Mouse (Mus musculus): ENCODE measurements at regions not wholly inside any gene's neighbourhood (a gene's known extent, or its start where the extent isn't known, plus 50 kb on each side); places are given as distances from the start of the nearest gene placed in this dataset.
"Not testable (repeated sequence)": the region's sequence is repeated elsewhere in the genome, so short reads cannot be mapped to it uniquely, and the experiment has no call there.

DNA sequence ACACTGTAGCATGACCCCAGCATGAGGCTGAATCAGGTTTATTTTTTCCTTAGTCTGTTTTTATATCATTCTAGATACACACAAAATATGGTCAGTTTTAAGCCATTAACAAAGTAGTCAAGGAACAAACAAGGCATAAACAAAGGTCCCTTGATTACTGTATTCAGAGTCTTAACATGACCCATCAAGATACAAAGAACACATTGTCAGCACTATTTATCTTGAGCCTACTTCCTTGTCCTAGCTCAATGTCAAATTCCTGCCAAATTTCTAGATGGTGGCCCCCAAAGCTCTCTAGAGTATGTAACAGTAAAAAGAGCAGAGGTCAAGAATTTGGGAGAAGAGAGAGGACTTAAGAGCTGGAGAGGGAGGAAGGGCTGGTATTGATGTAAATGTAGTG is 79.9 kb upstream of the Thpo start:
- Histone ChIP-seq H3K36me3 (ENCODE audit: insufficient read depth, low read length) (no peaks in the 10 kb centered on the region), H3K27me3 (replicated peaks; ENCODE audit: insufficient read depth, low read length) (no peaks in the 10 kb centered on the region), H3K27ac (ENCODE audit: low read length) (no peak overlapping the region), H3K4me1 (ENCODE audit: insufficient read depth, low read depth, low read length) (no peaks in the 10 kb centered on the region), H3K9ac (replicated peaks; ENCODE audit: low read depth) (no peak overlapping the region), H3K9me3 (ENCODE audit: low read length) (no peaks in the 10 kb centered on the region), H3K4me2 (replicated peaks; ENCODE audit: low read depth, low read length) (no peak overlapping the region), H3K4me3 (ENCODE audit: low read depth, low read length) (no peak overlapping the region)
- ATAC-seq (no peak), DNase-seq (ENCODE audit: low spot score) (no peak)
- no peak for TF ChIP-seq CTCF (IDR thresholded peaks at IDR 0.05)
- TF ChIP-seq EP300 (IDR thresholded peaks at IDR 0.05) = no peak

DNA sequence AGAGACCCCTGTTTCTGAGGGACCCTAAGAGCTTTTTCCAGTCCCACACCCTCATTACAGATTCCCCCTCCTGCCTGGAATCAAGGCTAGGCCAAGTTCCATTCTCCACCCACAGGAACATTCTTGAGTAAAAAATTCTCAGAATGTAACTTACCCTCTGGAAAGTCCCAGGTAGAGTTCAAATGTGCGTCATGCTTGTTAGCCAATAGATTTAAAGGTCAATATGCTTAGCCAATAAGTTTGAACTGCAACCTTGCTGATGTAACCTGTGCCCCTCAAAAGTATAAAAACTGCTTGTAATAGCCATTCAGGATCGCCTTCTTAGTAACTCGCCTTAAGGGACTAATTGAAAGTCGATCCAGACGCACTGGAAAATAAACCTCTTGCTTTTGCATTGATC is 77.7 kb upstream of the Thpo start:
- H3K4me1 ChIP-seq (ENCODE audit: insufficient read depth, low read depth, low read length); H3K4me2 ChIP-seq (replicated peaks; ENCODE audit: low read depth, low read length); H3K27ac ChIP-seq (ENCODE audit: low read length); H3K27me3 ChIP-seq (replicated peaks; ENCODE audit: insufficient read depth, low read length); ATAC-seq; H3K9me3 ChIP-seq (ENCODE audit: low read length); DNase-seq (ENCODE audit: low spot score); H3K9ac ChIP-seq (replicated peaks; ENCODE audit: low read depth); H3K4me3 ChIP-seq (ENCODE audit: low read depth, low read length); H3K36me3 ChIP-seq (ENCODE audit: insufficient read depth, low read length): not testable (repeated sequence)
- WGBS = 82% methylated on average over 5 of the region's 5 CpGs

DNA sequence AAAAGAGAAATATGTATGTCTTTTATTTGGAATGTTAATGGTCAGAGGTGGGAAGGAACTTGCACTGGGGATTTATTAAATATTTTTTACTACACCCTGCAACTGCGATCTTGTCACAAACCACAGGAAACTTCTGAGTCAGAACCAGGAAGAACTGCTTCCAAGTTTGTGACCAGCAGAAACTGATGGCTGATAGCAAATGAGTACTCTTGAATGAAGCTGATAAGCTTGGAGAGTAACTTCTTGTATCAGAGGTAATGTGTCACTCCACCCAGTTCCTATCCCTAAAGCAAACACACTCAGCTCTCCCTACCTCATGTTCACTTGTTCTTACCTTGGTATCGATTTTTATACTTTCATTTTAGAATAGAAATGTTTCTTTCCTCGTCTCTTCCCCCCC is 76.0 kb upstream of the Thpo start:
- TF ChIP-seq CTCF (IDR thresholded peaks at IDR 0.05) (no peak), EP300 (IDR thresholded peaks at IDR 0.05) (no peak)
- DNase-seq (ENCODE audit: low spot score) (no peak), ATAC-seq (no peak)
- H3K4me1 ChIP-seq (ENCODE audit: insufficient read depth, low read depth, low read length) = no peaks in the 10 kb centered on the region
- H3K9me3 ChIP-seq (ENCODE audit: low read length) = no peaks in the 10 kb centered on the region
- no peak overlapping the region for H3K9ac ChIP-seq (replicated peaks; ENCODE audit: low read depth)
- no peak overlapping the region for H3K4me2 ChIP-seq (replicated peaks; ENCODE audit: low read depth, low read length)
- H3K4me3 ChIP-seq (ENCODE audit: low read depth, low read length) = no peak overlapping the region
- no peak overlapping the region for H3K27ac ChIP-seq (ENCODE audit: low read length)
- WGBS = 64% methylated on average over 3 of the region's 3 CpGs
- no peaks in the 10 kb centered on the region for H3K27me3 ChIP-seq (replicated peaks; ENCODE audit: insufficient read depth, low read length)
- H3K36me3 ChIP-seq (ENCODE audit: insufficient read depth, low read length) = no peaks in the 10 kb centered on the region

DNA sequence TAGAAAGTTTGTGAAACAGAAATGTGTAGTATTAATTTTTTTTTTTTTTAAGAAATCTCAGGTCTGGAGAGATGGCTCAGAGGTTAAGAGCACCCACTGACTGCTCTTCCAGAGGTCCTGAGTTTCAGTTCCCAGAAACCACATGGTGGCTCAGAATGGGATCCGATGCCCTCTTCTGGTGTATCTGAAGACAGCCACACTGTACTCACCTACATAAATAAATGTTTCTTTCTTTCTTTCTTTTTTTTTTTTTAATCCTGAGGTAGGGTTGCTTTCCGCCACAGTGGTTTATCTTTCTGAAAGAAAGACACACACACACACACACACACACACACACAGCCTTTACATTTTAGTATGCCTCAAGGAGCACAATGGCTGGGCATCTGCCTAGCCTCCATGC is 74.0 kb upstream of the Thpo start:
- Histone ChIP-seq H3K9me3 (ENCODE audit: low read length) (no peaks in the 10 kb centered on the region), H3K4me1 (ENCODE audit: insufficient read depth, low read depth, low read length) (no peaks in the 10 kb centered on the region), H3K27ac (ENCODE audit: low read length) (no peak overlapping the region), H3K4me2 (replicated peaks; ENCODE audit: low read depth, low read length) (no peak overlapping the region), H3K9ac (replicated peaks; ENCODE audit: low read depth) (no peak overlapping the region), H3K36me3 (ENCODE audit: insufficient read depth, low read length) (no peaks in the 10 kb centered on the region), H3K27me3 (replicated peaks; ENCODE audit: insufficient read depth, low read length) (no peaks in the 10 kb centered on the region), H3K4me3 (ENCODE audit: low read depth, low read length) (no peak overlapping the region)
- DNase-seq (ENCODE audit: low spot score) (no peak), ATAC-seq (no peak)
- TF ChIP-seq EP300 (IDR thresholded peaks at IDR 0.05) (no peak), CTCF (IDR thresholded peaks at IDR 0.05) (peak; percentile 25; the same call in 1 of the 2 replicates)
- 84% methylated on average over 2 of the region's 2 CpGs for WGBS

DNA sequence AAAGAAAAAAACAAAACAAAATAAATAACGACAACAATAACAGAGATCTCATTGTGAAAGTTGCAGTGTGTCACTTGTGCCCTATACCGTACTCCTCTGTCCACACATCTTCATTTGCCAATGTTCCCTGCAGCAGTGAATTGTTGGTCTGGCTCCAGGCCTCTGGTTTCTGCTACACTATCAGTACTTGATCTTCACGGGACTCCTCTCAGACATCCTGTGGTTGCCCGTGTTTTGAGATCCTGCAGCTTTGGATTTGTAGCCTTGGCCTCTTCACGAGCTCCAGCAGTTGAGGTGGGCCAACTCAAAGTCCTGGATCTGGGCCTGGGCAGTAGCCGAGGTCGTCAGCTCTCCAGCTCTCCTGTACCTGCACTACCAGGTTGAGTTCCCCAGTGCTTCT is 72.4 kb upstream of the Thpo start:
- TF ChIP-seq CTCF (IDR thresholded peaks at IDR 0.05) = no peak
- no peak for TF ChIP-seq EP300 (IDR thresholded peaks at IDR 0.05)
- Histone ChIP-seq H3K4me1 (ENCODE audit: insufficient read depth, low read depth, low read length) (0 out of 2 replicates have a peak, but pooled peaks cover 4% of the 10 kb centered on the region), H3K4me3 (ENCODE audit: low read depth, low read length) (no peak overlapping the region), H3K36me3 (ENCODE audit: insufficient read depth, low read length) (no peaks in the 10 kb centered on the region), H3K9ac (replicated peaks; ENCODE audit: low read depth) (no peak overlapping the region), H3K4me2 (replicated peaks; ENCODE audit: low read depth, low read length) (no peak overlapping the region), H3K27me3 (replicated peaks; ENCODE audit: insufficient read depth, low read length) (no peaks in the 10 kb centered on the region), H3K27ac (ENCODE audit: low read length) (no peak overlapping the region), H3K9me3 (ENCODE audit: low read length) (no peaks in the 10 kb centered on the region)
- ATAC-seq (no peak), DNase-seq (ENCODE audit: low spot score) (no peak)
- WGBS = 74% methylated on average over 7 of the region's 7 CpGs

DNA sequence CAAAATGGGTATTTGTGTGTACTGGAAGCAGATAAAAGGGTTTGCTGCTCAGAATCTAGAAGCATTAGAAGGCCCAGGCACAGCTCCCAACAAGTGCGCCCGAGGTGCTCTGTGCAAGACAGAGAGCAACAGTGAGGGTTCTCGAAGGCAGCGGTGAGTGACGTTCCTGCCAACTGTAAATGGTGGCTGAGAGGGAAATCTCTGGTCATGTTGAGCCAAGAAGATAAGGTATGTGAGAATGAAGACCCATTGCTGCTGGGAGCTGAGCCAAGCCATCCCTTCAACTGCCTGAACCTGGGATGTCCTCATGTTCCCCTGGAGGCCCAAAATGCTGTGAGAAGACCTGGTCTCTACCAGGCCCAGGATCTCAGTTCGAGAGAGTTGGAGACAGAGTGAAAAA is 71.5 kb upstream of the Thpo start:
- WGBS = 53% methylated on average over 6 of the region's 6 CpGs
- ATAC-seq (no peak), DNase-seq (ENCODE audit: low spot score) (no peak)

DNA sequence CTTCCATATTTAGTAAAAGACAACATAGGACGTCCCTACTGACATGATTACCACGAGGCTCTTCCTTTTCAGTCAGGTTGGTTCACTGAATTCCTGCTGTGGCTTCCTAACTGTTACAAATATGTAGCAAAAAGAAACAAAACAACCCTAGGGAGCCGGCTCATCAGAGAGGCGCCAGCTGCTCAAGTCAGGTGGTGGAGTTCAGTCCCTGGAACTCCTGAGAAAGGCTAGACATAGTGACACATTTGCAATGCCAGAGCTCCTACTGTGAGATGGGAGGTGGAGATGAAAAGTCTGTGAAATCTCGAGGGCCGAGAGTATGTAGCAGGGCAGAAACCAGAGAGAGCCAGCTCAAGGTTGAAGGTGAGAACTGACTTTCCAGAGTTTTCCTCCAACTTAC is 70.8 kb upstream of the Thpo start:
- no peaks in the 10 kb centered on the region for H3K27me3 ChIP-seq (replicated peaks; ENCODE audit: insufficient read depth, low read length)
- DNase-seq (ENCODE audit: low spot score) = peak; percentile 7
- 0 out of 2 replicates have a peak, but pooled peaks cover 4% of the 10 kb centered on the region for H3K4me1 ChIP-seq (ENCODE audit: insufficient read depth, low read depth, low read length)
- H3K27ac ChIP-seq (ENCODE audit: low read length) = no peak overlapping the region
- H3K9me3 ChIP-seq (ENCODE audit: low read length) = no peaks in the 10 kb centered on the region
- H3K4me2 ChIP-seq (replicated peaks; ENCODE audit: low read depth, low read length) = peak overlapping the region; percentile 53
- TF ChIP-seq CTCF (IDR thresholded peaks at IDR 0.05) (no peak), EP300 (IDR thresholded peaks at IDR 0.05) (no peak)
- WGBS = 24% methylated on average over 6 of the region's 6 CpGs
- H3K4me3 ChIP-seq (ENCODE audit: low read depth, low read length) = no peak overlapping the region
- ATAC-seq = no peak
- H3K36me3 ChIP-seq (ENCODE audit: insufficient read depth, low read length) = no peaks in the 10 kb centered on the region
- H3K9ac ChIP-seq (replicated peaks; ENCODE audit: low read depth) = no peak overlapping the region

More for the DNA sequence above, 71.5 kb upstream of the Thpo start:
- Histone ChIP-seq H3K4me1 (ENCODE audit: insufficient read depth, low read depth, low read length) (0 out of 2 replicates have a peak, but pooled peaks cover 4% of the 10 kb centered on the region), H3K4me2 (replicated peaks; ENCODE audit: low read depth, low read length) (no peak overlapping the region), H3K9me3 (ENCODE audit: low read length) (no peaks in the 10 kb centered on the region), H3K4me3 (ENCODE audit: low read depth, low read length) (no peak overlapping the region), H3K27me3 (replicated peaks; ENCODE audit: insufficient read depth, low read length) (no peaks in the 10 kb centered on the region), H3K9ac (replicated peaks; ENCODE audit: low read depth) (no peak overlapping the region), H3K27ac (ENCODE audit: low read length) (no peak overlapping the region), H3K36me3 (ENCODE audit: insufficient read depth, low read length) (no peaks in the 10 kb centered on the region)
- no peak for TF ChIP-seq EP300 (IDR thresholded peaks at IDR 0.05)
- TF ChIP-seq CTCF (IDR thresholded peaks at IDR 0.05) = no peak

All from lung, postnatal 0 days (tissue).